Mouse (Mus musculus): Measurements from ENCODE around the gene Sphk2.

The Sphk2 gene

GRCm38 (mm10) chr7:45723781-45724180 is 6.0 kb upstream of the Sphk2 start:
- no peak for DNase-seq (ENCODE audit: low spot score)

- DNase-seq (ENCODE audit: low spot score), result no peak
These were observed 5.5 kb upstream of the Sphk2 start for GRCm38 (mm10) chr7:45723301-45723700.

GRCm38 (mm10) chr7:45722348-45722713 is 4.5 kb upstream of the Sphk2 start:
- DNase-seq (ENCODE audit: low spot score), result no peak

- no peak for DNase-seq (ENCODE audit: low spot score)
These were observed 4.0 kb upstream of the Sphk2 start for GRCm38 (mm10) chr7:45721642-45722347.

GRCm38 (mm10) chr7:45721234-45721571 is 3.4 kb upstream of the Sphk2 start:
- no peak for DNase-seq (ENCODE audit: low spot score)

- no peak for DNase-seq (ENCODE audit: low spot score)
These were observed 2.8 kb upstream of the Sphk2 start, which contains the start of gene Fam83e for GRCm38 (mm10) chr7:45720413-45721233. TSS of gene Fam83e (plus strand) at chr7:45721212.

- no peak for DNase-seq (ENCODE audit: low spot score)
These were observed 2.1 kb upstream of the Sphk2 start for GRCm38 (mm10) chr7:45719738-45720412.

- no peak for DNase-seq (ENCODE audit: low spot score)
These were observed 1.4 kb upstream of the Sphk2 start for GRCm38 (mm10) chr7:45719180-45719579.

- no peak for DNase-seq (ENCODE audit: low spot score)
These were observed 529 bp upstream of the Sphk2 start for GRCm38 (mm10) chr7:45718331-45718730.

- no peak for DNase-seq (ENCODE audit: low spot score)
These were observed 567 bp downstream of the Sphk2 start for GRCm38 (mm10) chr7:45716952-45717917.

GRCm38 (mm10) chr7:45716460-45716857 is 1.3 kb downstream of the Sphk2 start:
- DNase-seq (ENCODE audit: low spot score), result no peak

GRCm38 (mm10) chr7:45715741-45716459 is 1.9 kb downstream of the Sphk2 start:
- DNase-seq (ENCODE audit: low spot score), result no peak

- peak; percentile 98 for DNase-seq (ENCODE audit: low spot score)
These were observed 2.6 kb downstream of the Sphk2 start, which contains the start of gene Rpl18 for GRCm38 (mm10) chr7:45715090-45715708. TSS of gene Rpl18 (plus strand) at chr7:45715457.

- peak; percentile 79 for DNase-seq (ENCODE audit: low spot score)
These were observed 3.1 kb downstream of the Sphk2 start for GRCm38 (mm10) chr7:45714630-45715089.

GRCm38 (mm10) chr7:45713881-45714520 is 3.8 kb downstream of the Sphk2 start:
- no peak for DNase-seq (ENCODE audit: low spot score)

GRCm38 (mm10) chr7:45713396-45713795 is 4.4 kb downstream of the Sphk2 start:
- no peak for DNase-seq (ENCODE audit: low spot score)

- DNase-seq (ENCODE audit: low spot score), result no peak
These were observed 5.6 kb downstream of the Sphk2 start for GRCm38 (mm10) chr7:45712022-45712757.

GRCm38 (mm10) chr7:45711316-45712021 is 6.3 kb downstream of the Sphk2 start:
- DNase-seq (ENCODE audit: low spot score), result no peak
